Mouse (Mus musculus): ENCODE measurements around the gene Itpk1.

GRCm38 (mm10) chr12:102626841-102627240 is 77.9 kb downstream of the Itpk1 start:
- TF ChIP-seq POLR2A (IDR thresholded peaks at IDR 0.05; ENCODE audit: control insufficient read depth, extremely low read depth, insufficient read depth, low read length, poor library complexity) (no peak), CTCF (IDR thresholded peaks at IDR 0.05; ENCODE audit: borderline replicate concordance, control insufficient read depth, extremely low read depth, insufficient read depth, low read length, poor library complexity) (no peak)
